18 mouse cellular contexts compared by ENCODE assay signal in genomic region chr12:102303867-102304266, GRCm38 (mm10). TPM values are rescaled to one million over a fixed set of nuclear protein-coding genes. Genes with fewer than 3 reads are reported as not detected.
DNase-seq lines count a peak whose midpoint lies in the region; ATAC-seq and TF ChIP-seq lines count a peak whose summit lies in the region.
"Had no signal": no experiment of that assay in that cellular context is flagged by ENCODE, and none has a peak within 500 bp of the region (broad histone marks: within the 10 kb centered on the region; RNA-seq: fewer than 3 reads in every experiment).

No protein-coding gene starts in this region.

- 20% methylated on average over 7 of the region's 7 CpGs for WGBS in heart, embryonic 13.5 days
- 17% methylated on average over 7 of the region's 7 CpGs for WGBS in stomach, embryonic 15.5 days
- WGBS in stomach, postnatal 0 days: 19% methylated on average over 7 of the region's 7 CpGs

- H3K9ac ChIP-seq in heart, embryonic 13.5 days: no peak overlapping the region
- no peak overlapping the region for H3K9ac ChIP-seq in stomach, embryonic 15.5 days
- H3K9ac ChIP-seq in stomach, postnatal 0 days (ENCODE audit: low read length): no peak overlapping the region
- H3K9ac ChIP-seq: embryonic facial prominence, embryonic 12.5 days; forebrain, embryonic 12.5 days; hindbrain, embryonic 14.5 days; liver, embryonic 15.5 days; midbrain, embryonic 13.5 days had no signal

- H3K4me1 ChIP-seq in heart, embryonic 13.5 days: peaks cover 79% of the 10 kb centered on the region
- H3K4me1 ChIP-seq in stomach, embryonic 15.5 days: peaks cover 51% of the 10 kb centered on the region
- H3K4me1 ChIP-seq in stomach, postnatal 0 days (replicated peaks; ENCODE audit: control insufficient read depth, insufficient read depth): peaks cover 4% of the 10 kb centered on the region

- no peak for TF ChIP-seq CTCF in stomach, postnatal 0 days (IDR thresholded peaks at IDR 0.05; ENCODE audit: low read depth)

- TF ChIP-seq EP300 in stomach, postnatal 0 days (optimal IDR thresholded peaks at IDR 0.05): no peak

- peak overlapping the region; percentile 54 for H3K27ac ChIP-seq in heart, embryonic 13.5 days (replicated peaks)
- 0 out of 2 replicates have a peak overlapping the region, but pooled peaks have one; percentile 46 for H3K27ac ChIP-seq in stomach, embryonic 15.5 days
- no peak overlapping the region for H3K27ac ChIP-seq in stomach, postnatal 0 days (replicated peaks)
- H3K27ac ChIP-seq: embryonic facial prominence, embryonic 12.5 days; forebrain, embryonic 12.5 days; hindbrain, embryonic 14.5 days; kidney, postnatal 0 days; midbrain, embryonic 13.5 days had no signal

- no peaks in the 10 kb centered on the region for H3K9me3 ChIP-seq in heart, embryonic 13.5 days
- no peaks in the 10 kb centered on the region for H3K9me3 ChIP-seq in stomach, embryonic 15.5 days
- H3K9me3 ChIP-seq in stomach, postnatal 0 days (ENCODE audit: control insufficient read depth, low read length): no peaks in the 10 kb centered on the region
- H3K9me3 ChIP-seq: embryonic facial prominence, embryonic 12.5 days; forebrain, embryonic 12.5 days; liver, embryonic 15.5 days; midbrain, embryonic 13.5 days had no signal

- ATAC-seq in heart, embryonic 13.5 days (ENCODE audit: extremely low read depth, insufficient number of reproducible peaks, low FRiP score, low TSS enrichment): no peak
- ATAC-seq in stomach, embryonic 15.5 days (ENCODE audit: insufficient read depth, low FRiP score, low read depth): no peak
- no peak for ATAC-seq in stomach, postnatal 0 days (ENCODE audit: low FRiP score, low TSS enrichment)
- ATAC-seq: midbrain, embryonic 13.5 days had no signal

- H3K4me3 ChIP-seq in heart, embryonic 13.5 days: no peak overlapping the region
- no peak overlapping the region for H3K4me3 ChIP-seq in stomach, embryonic 15.5 days (replicated peaks)
- H3K4me3 ChIP-seq in stomach, postnatal 0 days (ENCODE audit: low read depth, low read length): no peak overlapping the region
- H3K4me3 ChIP-seq: embryonic facial prominence, embryonic 12.5 days; forebrain, embryonic 12.5 days; liver, embryonic 15.5 days; midbrain, embryonic 13.5 days had no signal

- no peaks in the 10 kb centered on the region for H3K27me3 ChIP-seq in heart, embryonic 13.5 days (replicated peaks)
- no peaks in the 10 kb centered on the region for H3K27me3 ChIP-seq in stomach, embryonic 15.5 days (replicated peaks)
- H3K27me3 ChIP-seq in stomach, postnatal 0 days (ENCODE audit: control insufficient read depth, insufficient read depth, low read length): no peaks in the 10 kb centered on the region
- H3K27me3 ChIP-seq: embryonic facial prominence, embryonic 12.5 days; forebrain, embryonic 12.5 days; liver, embryonic 15.5 days; midbrain, embryonic 13.5 days had no signal

- H3K36me3 ChIP-seq in heart, embryonic 13.5 days: no peaks in the 10 kb centered on the region
- no peaks in the 10 kb centered on the region for H3K36me3 ChIP-seq in stomach, embryonic 15.5 days
- no peaks in the 10 kb centered on the region for H3K36me3 ChIP-seq in stomach, postnatal 0 days (ENCODE audit: control insufficient read depth, insufficient read depth, low read length)
- H3K36me3 ChIP-seq: embryonic facial prominence, embryonic 12.5 days; forebrain, embryonic 12.5 days; liver, embryonic 15.5 days; midbrain, embryonic 13.5 days had no signal

- intact Hi-C loops in heart, postnatal 14 days (cut with DNase I): no loop called here
- intact Hi-C loops in left cerebral cortex, postnatal 4 days (cut with DNase I): no loop called here

- DNase-seq in heart, postnatal 14 days: no peak
- DNase-seq in left cerebral cortex, postnatal 4 days: peak; percentile 35
- DNase-seq in left cerebral cortex, adult 8-10 months (ENCODE audit: low spot score in 2 of 2): no peak
- no peak for DNase-seq in stomach, postnatal 0 days (ENCODE audit: low spot score)
- DNase-seq in retina, postnatal 1 day: no peak
- DNase-seq: adrenal gland, postnatal 25 days; cerebellum, postnatal 36 days; gastrocnemius, postnatal 36 days; right cerebral cortex, postnatal 4 days; thymus, postnatal 14 days had no signal

- no peak overlapping the region for H3K4me2 ChIP-seq in heart, embryonic 13.5 days
- H3K4me2 ChIP-seq in stomach, embryonic 15.5 days: no peak overlapping the region
- no peak overlapping the region for H3K4me2 ChIP-seq in stomach, postnatal 0 days (replicated peaks; ENCODE audit: low read depth)
- H3K4me2 ChIP-seq: embryonic facial prominence, embryonic 12.5 days; forebrain, embryonic 12.5 days; hindbrain, embryonic 14.5 days; liver, embryonic 15.5 days; midbrain, embryonic 13.5 days had no signal

RNA-seq across cellular contexts. Expression of gene Rin3, which starts 21.0 kb away (rescaled TPM):
- 8.0 and 10.2 TPM in 2 replicates for polyA plus RNA-seq in heart, embryonic 13.5 days (2015; fragmentation: Nextera tagmentation; extraction: Ambion mirVana)
- 10 to 100 TPM; 23.1 to 26.1 TPM for total RNA-seq in heart, postnatal 14 days (2021)
- total RNA-seq in left cerebral cortex, postnatal 4 days (2021): 1 to 10 TPM; 4.0 to 4.5 TPM
- total RNA-seq in left cerebral cortex, adult 8-10 months (2022): 1 to 10 TPM; 2.7 to 5.3 (median 4.9) TPM
- polyA plus RNA-seq in stomach, embryonic 15.5 days (2015; fragmentation: Nextera tagmentation; extraction: Ambion mirVana): 10.5 TPM in 2 replicates
- 2.9 and 3.0 TPM in 2 replicates for polyA plus RNA-seq in stomach, postnatal 0 days (2015; fragmentation: Nextera tagmentation; extraction: Ambion mirVana)
